Mouse (Mus musculus): ENCODE results near the gene Mtfp1.

DNA sequence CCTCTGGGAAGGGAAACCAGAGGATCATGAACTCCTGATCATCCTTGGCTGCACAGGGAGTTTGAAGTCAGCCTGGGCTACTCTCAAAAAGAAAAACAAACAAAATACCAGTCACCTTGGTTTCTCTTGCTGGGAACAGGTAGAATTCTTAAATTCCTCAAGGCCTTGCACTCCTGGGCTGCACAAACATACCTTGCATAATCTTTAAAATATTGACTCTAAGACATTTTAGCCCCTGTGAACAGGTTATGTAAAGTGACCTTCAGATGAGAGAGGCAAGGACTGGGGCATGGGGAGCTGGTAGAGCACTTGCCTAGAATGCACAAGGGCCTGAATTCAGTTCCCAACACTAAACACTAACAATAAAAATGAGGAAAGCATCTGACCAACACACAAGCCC lies 46.3 kb upstream of the Mtfp1 start:
- TF ChIP-seq GATA1 (IDR thresholded peaks at IDR 0.05; ENCODE audit: borderline replicate concordance, low read length) = no peak
- no peak for TF ChIP-seq FLI1 (IDR thresholded peaks at IDR 0.05; ENCODE audit: low read length)
